Mouse (Mus musculus): ENCODE measurements around the gene Olfr873. TPM values are rescaled to one million over a fixed set of nuclear protein-coding genes. Genes with fewer than 3 reads are reported as not detected.
"Not testable (repeated sequence)": the region's sequence is repeated elsewhere in the genome, so short reads cannot be mapped to it uniquely, and the experiment has no call there.

Gene Olfr873
- 0.06 and 0.23 TPM in 2 replicates for polyA plus RNA-seq (2012; rRNA removed)

DNA sequence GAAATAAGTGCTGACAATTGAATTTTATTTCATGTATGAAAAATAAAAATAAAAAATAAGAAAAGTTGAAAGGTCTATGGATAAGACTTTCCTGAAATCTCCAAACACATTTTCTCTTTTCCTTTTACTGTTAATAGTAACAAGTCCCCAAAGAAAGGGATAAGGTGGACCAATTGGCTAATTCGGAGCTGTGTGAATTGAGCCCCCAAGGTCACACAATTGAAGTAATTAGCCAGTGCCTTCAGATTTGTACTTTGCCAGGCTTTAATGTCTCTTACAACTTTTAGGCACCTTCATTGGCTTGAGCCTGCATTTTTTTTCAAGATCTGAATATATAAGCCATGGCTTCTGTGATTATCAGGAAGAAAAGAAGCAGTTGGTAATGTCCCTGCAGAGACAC, at the start of gene Olfr873:
Gene Olfr873, plus strand, starts transcription at position 301 of the 400 bp plus-strand sequence.
- Histone ChIP-seq H3K27me3 (ENCODE audit: control insufficient read depth, insufficient read depth, low read length) (no peaks in the 10 kb centered on the region), H3K27ac (ENCODE audit: control insufficient read depth, insufficient read depth, low read depth, low read length) (no peak within 1 kb of the TSS), H3K36me3 (ENCODE audit: control insufficient read depth, insufficient read depth, low read length) (no peaks in the 10 kb centered on the region), H3K4me3 (ENCODE audit: control insufficient read depth, low read depth, low read length) (no peak within 1 kb of the TSS), H3K4me1 (ENCODE audit: control insufficient read depth, insufficient read depth, low read length) (no peaks in the 10 kb centered on the region)
- TF ChIP-seq POLR2A (IDR thresholded peaks at IDR 0.05; ENCODE audit: control insufficient read depth, low read depth, low read length) = no peak
- TF ChIP-seq CTCF (IDR thresholded peaks at IDR 0.05; ENCODE audit: control insufficient read depth, insufficient read depth, insufficient replicate concordance, low read depth, low read length) = no peak

- Histone ChIP-seq H3K4me1 (ENCODE audit: control insufficient read depth, insufficient read depth, low read length) (no peaks in the 10 kb centered on the region), H3K27ac (ENCODE audit: control insufficient read depth, insufficient read depth, low read depth, low read length) (no peak within 1 kb of the TSS), H3K36me3 (ENCODE audit: control insufficient read depth, insufficient read depth, low read length) (no peaks in the 10 kb centered on the region), H3K27me3 (ENCODE audit: control insufficient read depth, insufficient read depth, low read length) (no peaks in the 10 kb centered on the region), H3K4me3 (ENCODE audit: control insufficient read depth, low read depth, low read length) (no peak within 1 kb of the TSS)
- no peak for TF ChIP-seq CTCF (IDR thresholded peaks at IDR 0.05; ENCODE audit: control insufficient read depth, insufficient read depth, insufficient replicate concordance, low read depth, low read length)
- TF ChIP-seq POLR2A (IDR thresholded peaks at IDR 0.05; ENCODE audit: control insufficient read depth, low read depth, low read length) = no peak
Observed at GRCm38 (mm10) chr9:20282051-20282450, 16.3 kb upstream of the Olfr873 start, which contains the start of gene Olfr39. Olfr39 (plus strand) TSS chr9:20282351.

- not testable (repeated sequence) for H3K4me3 ChIP-seq (ENCODE audit: control insufficient read depth, low read depth, low read length); H3K36me3 ChIP-seq (ENCODE audit: control insufficient read depth, insufficient read depth, low read length); H3K27me3 ChIP-seq (ENCODE audit: control insufficient read depth, insufficient read depth, low read length); H3K27ac ChIP-seq (ENCODE audit: control insufficient read depth, insufficient read depth, low read depth, low read length); H3K4me1 ChIP-seq (ENCODE audit: control insufficient read depth, insufficient read depth, low read length)
Observed at GRCm38 (mm10) chr9:20295562-20295961, 2.8 kb upstream of the Olfr873 start.

- H3K4me3 ChIP-seq (ENCODE audit: control insufficient read depth, low read depth, low read length) = no peak within 1 kb of the TSS
- H3K4me1 ChIP-seq (ENCODE audit: control insufficient read depth, insufficient read depth, low read length) = no peaks in the 10 kb centered on the region
- H3K27ac ChIP-seq (ENCODE audit: control insufficient read depth, insufficient read depth, low read depth, low read length) = no peak within 1 kb of the TSS
- TF ChIP-seq POLR2A (IDR thresholded peaks at IDR 0.05; ENCODE audit: control insufficient read depth, low read depth, low read length) (no peak), CTCF (IDR thresholded peaks at IDR 0.05; ENCODE audit: control insufficient read depth, insufficient read depth, insufficient replicate concordance, low read depth, low read length) (no peak)
- no peaks in the 10 kb centered on the region for H3K27me3 ChIP-seq (ENCODE audit: control insufficient read depth, insufficient read depth, low read length)
- H3K36me3 ChIP-seq (ENCODE audit: control insufficient read depth, insufficient read depth, low read length) = no peaks in the 10 kb centered on the region
Observed at GRCm38 (mm10) chr9:20335994-20336393, 37.7 kb downstream of the Olfr873 start, which contains the start of gene Olfr18. Olfr18 (minus strand) TSS chr9:20336094.

GRCm38 (mm10) chr9:20348501-20348900, 50.2 kb downstream of the Olfr873 start:
- Histone ChIP-seq H3K4me1 (ENCODE audit: control insufficient read depth, insufficient read depth, low read length) (no peaks in the 10 kb centered on the region), H3K36me3 (ENCODE audit: control insufficient read depth, insufficient read depth, low read length) (no peaks in the 10 kb centered on the region), H3K27me3 (ENCODE audit: control insufficient read depth, insufficient read depth, low read length) (no peaks in the 10 kb centered on the region), H3K27ac (ENCODE audit: control insufficient read depth, insufficient read depth, low read depth, low read length) (no peak overlapping the region), H3K4me3 (ENCODE audit: control insufficient read depth, low read depth, low read length) (no peak overlapping the region)
- TF ChIP-seq POLR2A (IDR thresholded peaks at IDR 0.05; ENCODE audit: control insufficient read depth, low read depth, low read length) = no peak
- TF ChIP-seq CTCF (IDR thresholded peaks at IDR 0.05; ENCODE audit: control insufficient read depth, insufficient read depth, insufficient replicate concordance, low read depth, low read length) = no peak

Other genes with a start within 250 kb of the Olfr873 start
- gene Olfr867, start 241.0 kb upstream of the Olfr873 start, polyA plus RNA-seq (2012; rRNA removed) = not detected in 2 replicates
- gene Olfr868, start 199.9 kb upstream of the Olfr873 start, polyA plus RNA-seq (2012; rRNA removed) = not detected in 2 replicates
- gene Olfr869, start 169.5 kb upstream of the Olfr873 start, polyA plus RNA-seq (2012; rRNA removed) = not detected in 2 replicates
- gene Olfr870, start 124.5 kb upstream of the Olfr873 start, polyA plus RNA-seq (2012; rRNA removed) = not detected in 2 replicates
- gene Olfr871, start 86.3 kb upstream of the Olfr873 start, polyA plus RNA-seq (2012; rRNA removed) = not detected in 2 replicates
- 0.28 and 0.37 TPM in 2 replicates for gene Olfr872, start 61.4 kb upstream of the Olfr873 start, polyA plus RNA-seq (2012; rRNA removed)
- 0.15 TPM in 1 of 2 replicates, not detected in the other for gene Olfr39, start 16.2 kb upstream of the Olfr873 start, polyA plus RNA-seq (2012; rRNA removed)
- gene Olfr18, start 37.6 kb downstream of the Olfr873 start, polyA plus RNA-seq (2012; rRNA removed) = not detected in 2 replicates
- gene Zfp560, start 86.6 kb downstream of the Olfr873 start, polyA plus RNA-seq (2012; rRNA removed) = 26.5 and 28.8 TPM in 2 replicates
- gene Zfp26, start 161.6 kb downstream of the Olfr873 start, polyA plus RNA-seq (2012; rRNA removed) = 1.5 and 2.3 TPM in 2 replicates
- 8.8 and 9.4 TPM in 2 replicates for gene Zfp426, start 194.2 kb downstream of the Olfr873 start, polyA plus RNA-seq (2012; rRNA removed)
- gene Zfp266, start 222.9 kb downstream of the Olfr873 start, polyA plus RNA-seq (2012; rRNA removed) = 2.1 and 2.5 TPM in 2 replicates